Mouse (Mus musculus) bone marrow, adult 2 months (tissue): ENCODE data around the gene Hps6.

ENCODE experiments used
- CTCF ChIP-seq: fragments of 200-500 bp; IDR thresholded peaks from 2 replicates; pipeline ENCODE4 v1.5.1; 2011; ENCODE audit warnings: low read length, control low read depth; ENCODE audit not compliant: control insufficient read depth, insufficient read depth
- POLR2A ChIP-seq: fragments of 200-500 bp; IDR thresholded peaks from 2 replicates; pipeline ENCODE4 v1.6.1; 2011; ENCODE audit warnings: low read depth, mild to moderate bottlenecking, control low read depth, low read length, borderline replicate concordance; ENCODE audit not compliant: control insufficient read depth

DNA sequence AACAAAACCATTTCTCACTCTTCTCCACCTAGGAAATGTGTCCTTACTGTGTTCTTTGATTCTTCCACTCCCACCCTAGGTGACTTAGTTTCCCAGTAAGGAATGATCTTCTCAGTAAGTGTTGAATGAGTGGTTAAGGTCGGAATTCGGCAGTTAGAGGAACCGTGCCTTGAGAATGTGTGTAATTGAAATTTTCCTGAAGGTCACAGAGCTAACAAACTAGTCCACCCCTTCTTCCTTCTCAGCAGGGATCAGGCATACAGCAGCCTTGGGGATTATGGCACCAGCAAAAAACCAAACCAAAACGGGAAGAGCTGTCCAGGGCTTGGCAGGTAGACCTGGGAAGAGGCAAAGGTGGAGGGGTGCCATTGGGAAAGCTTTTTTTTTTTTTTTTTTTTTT, 45.8 kb downstream of the Hps6 start:
- no peak for TF ChIP-seq POLR2A
- no peak for TF ChIP-seq CTCF
